Mouse (Mus musculus): Measurements from ENCODE around the gene Spg11.
"Not testable (repeated sequence)": the region's sequence is repeated elsewhere in the genome, so short reads cannot be mapped to it uniquely, and the experiment has no call there.

Spg11 gene

DNA sequence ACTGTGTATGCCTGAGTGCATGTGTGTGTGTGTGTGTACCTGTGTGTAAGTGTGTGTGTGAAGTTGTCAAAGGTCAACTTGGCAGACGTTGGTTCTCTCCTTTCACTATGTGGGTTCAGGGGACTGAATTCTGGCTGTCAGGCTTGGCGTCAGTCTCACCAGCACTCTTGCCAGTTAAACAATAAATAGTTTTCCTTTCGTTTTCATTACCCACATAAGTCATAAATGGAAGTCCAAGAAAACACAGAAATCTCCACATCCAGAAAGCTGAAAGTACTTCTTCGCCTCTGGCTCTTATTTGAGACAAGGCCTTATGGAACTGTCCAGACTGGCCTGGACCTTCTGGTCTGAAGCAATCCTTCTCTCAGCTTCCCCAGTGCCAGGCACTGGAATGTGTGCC lies 27.6 kb upstream of the Spg11 start:
- DNase-seq (ENCODE audit: low read depth, low spot score): peak; percentile 68

DNA sequence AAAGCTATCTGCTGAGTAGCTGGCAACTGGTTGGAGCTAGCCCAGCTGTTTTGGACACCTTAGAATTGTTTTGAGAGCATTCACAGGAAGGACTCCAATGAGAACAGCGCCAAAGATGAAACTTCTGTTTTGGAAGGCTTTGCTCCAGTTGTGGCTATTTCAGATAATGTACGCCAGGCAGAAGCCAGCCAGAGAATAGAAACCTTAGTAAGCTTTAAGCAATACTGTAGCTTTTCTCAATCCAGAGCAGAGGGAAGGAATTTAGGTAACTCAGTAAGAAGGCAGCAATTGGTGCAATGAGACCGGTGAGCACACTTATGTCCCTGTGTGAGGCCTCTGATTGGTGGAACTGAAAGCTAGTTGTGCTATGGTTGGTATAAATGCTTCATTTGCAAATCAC lies 24.9 kb upstream of the Spg11 start:
- no peak for DNase-seq (ENCODE audit: low read depth, low spot score)

DNA sequence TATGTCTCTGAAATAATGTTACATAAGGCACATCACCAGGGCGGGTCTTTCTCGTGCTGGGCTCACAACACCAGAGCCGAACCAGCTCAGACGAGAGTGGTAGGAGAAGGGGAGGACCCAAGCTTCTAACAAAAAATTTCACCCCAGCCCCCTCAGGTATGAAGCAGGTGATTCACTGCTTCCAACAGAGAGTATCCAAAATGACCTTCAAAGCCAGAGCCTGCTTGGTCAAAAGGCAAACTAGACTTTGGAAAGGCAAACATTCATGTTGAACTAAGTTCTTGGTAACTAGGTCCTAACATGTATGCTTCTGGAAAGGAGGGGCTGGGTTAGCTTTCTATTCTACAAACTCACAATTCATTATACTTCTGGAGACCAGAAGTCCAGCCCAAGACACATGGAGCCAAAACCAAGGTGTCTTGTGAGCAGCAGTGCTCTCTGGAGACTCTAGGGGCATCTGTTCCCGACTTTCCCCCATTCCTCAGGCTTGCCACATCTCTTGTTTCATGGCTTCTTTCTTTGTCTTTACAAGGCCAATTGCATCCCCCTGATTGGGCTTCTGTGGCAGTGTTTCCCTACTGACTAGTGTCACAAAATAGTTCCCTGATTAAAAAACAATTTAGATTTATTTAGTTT lies 23.3 kb upstream of the Spg11 start:
- DNase-seq (ENCODE audit: low read depth, low spot score): no peak

DNA sequence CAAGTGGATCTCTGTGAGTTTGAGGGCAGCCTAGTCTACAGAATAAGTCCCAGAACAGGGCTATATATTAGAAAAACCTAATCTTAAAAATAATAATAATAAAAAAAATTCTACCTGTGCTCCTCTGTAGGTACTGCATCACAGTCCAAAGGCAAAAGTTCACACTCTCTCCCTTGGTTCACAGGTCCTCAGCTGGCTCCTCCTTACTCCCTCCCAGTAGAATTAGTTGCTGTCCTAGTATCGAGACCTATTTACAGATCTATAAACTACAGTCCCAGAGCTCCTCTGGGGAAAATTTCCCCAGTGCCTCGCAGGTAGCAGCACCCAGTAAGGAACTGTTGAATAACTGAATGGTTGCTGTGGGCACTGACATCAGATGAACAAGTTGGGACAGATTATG lies 22.6 kb upstream of the Spg11 start:
- no peak for DNase-seq (ENCODE audit: low read depth, low spot score)

DNA sequence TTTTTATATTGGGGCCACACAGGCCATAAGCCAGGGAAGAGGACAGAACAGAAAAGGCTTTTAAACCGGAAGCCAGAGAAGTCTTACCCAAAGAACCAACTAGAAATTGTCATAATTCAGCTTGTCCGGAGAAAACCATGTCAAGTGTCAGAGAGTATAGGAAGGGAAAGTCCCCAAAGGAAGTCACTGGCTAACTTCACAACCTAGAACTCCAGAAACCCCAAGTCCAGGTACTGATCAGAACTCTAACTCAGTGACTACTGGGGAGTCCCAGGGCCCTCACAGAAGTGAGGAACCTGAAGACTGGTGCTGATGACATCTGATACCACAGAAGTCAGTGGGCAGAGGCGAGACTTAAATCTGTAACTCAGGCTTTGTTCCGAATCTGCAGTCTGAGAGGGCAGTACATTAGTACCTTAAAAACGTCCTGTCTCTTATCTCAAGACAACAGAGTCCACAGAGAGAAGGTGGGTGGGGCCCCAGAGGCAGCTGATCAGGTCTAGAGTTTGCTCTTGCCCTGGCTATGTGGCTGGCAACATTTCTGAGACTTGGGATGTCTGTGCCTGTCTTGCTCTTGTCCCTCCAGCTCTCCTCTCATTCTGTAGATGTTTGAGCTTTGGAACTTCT lies 19.8 kb upstream of the Spg11 start:
- DNase-seq (ENCODE audit: low read depth, low spot score): no peak

DNA sequence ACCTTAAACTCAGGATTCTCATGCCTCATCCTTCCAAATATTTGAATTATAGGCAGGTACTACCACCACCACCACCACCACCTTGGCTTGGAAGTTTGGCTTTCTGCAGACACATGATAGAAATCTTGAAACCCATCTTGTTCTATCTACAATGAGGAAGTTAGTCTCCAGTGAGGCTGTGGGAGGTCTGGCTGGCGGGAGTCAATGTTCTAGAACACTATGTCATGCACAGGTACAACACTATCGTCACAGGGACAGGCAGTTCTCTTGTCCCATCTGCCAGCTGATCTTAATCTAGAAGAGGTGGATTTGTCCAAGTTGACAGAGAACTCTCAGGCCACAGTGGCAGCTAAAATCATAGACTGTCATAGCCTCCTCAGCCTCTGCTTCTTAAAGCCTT lies 14.4 kb upstream of the Spg11 start:
- DNase-seq (ENCODE audit: low read depth, low spot score): no peak

DNA sequence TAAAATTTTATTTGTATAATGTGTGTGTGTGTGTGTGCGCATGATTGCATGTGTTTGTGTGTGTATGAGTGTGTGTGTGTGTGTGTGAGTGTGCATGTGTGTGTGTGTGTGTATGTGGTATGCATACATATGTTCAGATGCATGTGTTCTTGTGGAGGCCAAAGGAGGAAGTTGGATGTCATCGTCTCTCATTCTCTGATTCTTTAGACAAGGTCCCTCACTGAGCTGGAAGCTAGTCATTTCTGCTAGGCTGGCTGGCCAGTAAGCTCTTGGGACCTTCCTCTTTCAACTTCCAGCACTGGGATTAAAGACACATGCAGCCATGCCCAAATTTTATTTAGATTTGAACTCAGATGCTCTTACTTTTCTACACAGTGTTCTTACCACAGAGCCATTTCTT lies 13.9 kb upstream of the Spg11 start:
- no peak for DNase-seq (ENCODE audit: low read depth, low spot score)

DNA sequence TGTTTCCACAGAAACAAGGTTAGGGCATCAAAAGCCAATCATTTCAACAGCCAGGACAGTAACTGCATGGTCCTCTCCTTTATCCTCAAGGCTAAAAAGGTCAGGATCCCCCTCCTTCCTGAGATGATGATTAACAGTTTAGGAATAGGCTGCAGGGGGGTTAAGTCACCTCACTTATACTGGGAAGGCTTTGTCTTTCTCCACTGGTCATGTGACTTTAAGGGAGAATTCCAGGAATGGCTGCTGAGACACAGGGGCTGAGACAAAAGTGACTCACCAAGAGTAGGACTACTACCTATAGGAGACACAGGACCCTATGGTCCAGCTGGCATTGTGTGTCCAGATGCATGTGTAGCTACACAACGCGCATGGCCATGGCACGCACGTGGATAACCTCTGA lies 9.4 kb upstream of the Spg11 start:
- DNase-seq (ENCODE audit: low read depth, low spot score): no peak

DNA sequence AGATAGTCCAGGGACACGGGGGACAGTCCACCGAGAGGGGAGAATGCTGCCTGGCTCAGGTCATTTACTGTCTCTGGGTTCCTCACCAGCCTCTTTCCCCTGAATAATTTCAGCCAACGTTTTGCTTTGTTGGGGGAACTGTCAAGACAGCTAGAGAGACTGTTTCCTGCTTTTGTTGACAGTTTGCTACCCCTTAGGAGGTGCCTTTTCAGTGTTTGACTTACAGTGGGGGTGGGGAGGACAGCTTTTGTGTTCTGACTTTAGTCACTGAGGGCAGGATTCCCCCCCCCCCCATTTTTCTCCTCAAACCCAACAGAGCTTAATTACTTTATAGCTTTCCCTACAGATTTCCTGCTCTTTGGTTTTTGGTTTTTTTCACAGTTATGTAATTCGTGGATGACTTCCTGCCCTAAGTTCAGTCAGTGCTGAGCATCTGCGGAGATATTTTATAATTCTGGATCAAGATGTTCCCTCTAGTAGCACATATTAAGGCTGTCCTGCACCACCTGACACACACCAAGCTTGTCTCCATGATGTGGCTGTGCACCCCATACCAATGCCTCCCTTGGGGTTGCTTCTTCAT lies 8.7 kb upstream of the Spg11 start:
- peak; percentile 24 for DNase-seq (ENCODE audit: low read depth, low spot score)

DNA sequence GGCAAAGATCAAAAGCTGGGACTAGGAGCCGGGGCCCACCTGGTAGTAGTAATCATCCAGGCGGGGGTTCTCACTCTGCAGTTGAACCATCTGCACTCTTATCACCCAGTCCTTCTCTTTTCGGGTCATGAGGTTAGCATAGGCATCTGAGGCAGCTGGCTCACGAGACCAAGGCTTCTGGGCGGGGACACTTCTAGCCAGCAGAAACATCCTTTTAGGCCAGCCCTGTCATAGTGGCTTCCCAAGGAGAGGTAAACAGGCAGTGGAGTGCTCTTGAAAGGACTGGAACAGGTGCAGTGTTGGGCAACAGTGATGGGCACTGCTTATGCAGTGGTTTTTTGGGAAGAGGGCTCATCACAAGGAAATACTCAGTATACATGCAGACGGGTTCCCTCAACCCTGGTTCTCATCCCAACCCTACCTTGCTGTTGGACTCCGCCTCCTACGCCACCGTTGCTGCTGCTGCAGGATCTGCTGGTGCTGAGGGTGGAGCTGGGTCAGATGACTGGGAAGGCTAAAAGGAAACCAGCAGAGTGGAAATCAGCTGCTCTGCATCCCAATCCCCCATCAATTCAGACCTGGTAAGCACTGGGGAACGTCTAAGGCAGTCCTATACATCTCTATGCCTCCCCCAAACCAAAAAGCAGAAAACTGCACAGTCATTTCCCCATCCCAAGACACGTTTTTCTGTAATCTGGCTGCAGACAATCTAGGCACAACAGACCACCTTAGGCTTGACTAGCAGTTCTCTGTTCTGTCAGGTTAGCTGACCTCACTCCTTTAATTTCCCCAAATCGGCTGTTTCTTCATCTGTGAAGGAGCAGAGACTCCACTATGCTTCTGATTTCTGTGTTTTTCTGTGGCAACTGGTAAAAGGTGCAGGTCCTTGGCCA lies 7.7 kb upstream of the Spg11 start:
- DNase-seq (ENCODE audit: low read depth, low spot score): peak; percentile 18

DNA sequence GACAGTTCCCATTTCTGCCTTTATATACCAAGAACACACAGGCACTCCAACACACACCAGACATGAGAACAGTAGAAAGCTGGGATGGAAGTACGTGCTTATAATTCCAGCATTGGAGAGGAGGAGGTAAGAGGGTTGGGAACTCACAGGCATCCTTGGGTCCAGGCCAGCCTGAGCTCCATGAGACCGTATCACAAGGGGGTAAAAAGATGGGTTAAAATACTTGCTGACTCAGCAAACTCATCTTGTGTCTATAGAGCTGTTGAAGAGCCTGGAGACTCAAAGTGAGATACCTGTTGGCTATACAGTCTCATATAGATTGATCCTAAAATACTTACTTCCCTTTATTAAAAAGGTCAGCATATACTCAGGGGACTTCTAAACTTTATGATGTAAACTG lies 1.3 kb downstream of the Spg11 start:
- no peak for DNase-seq (ENCODE audit: low read depth, low spot score)

DNA sequence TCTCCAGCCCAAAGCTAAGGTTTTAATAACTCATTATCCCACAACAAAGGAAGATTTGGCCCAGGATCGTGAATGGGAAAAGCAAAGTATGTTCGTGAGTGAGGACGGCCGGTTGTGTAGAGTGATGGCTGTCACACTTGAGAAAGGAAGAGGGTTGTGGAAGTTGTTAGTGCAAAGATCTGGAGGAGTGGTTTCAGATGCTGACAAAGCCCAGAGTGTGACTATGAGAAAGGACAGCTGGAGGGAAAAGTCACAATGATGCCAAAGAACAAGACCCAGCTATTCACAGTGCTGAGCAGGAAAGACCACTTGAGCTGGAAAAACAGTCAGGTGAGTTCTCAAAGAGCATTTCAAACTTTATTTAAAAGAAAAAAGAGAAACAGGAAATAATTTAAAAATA lies 8.5 kb downstream of the Spg11 start:
- DNase-seq (ENCODE audit: low read depth, low spot score): no peak

DNA sequence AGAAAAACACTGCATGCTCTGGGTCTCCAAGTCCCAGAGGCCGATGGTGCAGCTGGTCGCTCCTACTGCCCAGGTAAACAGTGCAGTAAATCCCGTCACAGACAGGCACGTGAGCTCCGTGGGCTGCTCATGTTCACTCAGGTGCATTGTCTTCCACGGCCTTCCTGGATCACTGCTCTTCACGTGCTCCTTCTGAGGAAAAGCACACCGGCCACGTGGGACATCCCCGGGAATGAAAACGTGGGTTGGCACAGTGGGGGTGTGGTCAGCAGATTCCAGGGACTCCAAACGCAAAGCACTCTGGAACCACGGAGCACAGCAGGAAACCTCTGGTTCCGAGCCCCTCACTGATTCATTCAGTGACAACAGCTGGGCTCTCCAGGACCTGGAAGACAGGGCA lies 10.1 kb downstream of the Spg11 start:
- no peak for DNase-seq (ENCODE audit: low read depth, low spot score)

DNA sequence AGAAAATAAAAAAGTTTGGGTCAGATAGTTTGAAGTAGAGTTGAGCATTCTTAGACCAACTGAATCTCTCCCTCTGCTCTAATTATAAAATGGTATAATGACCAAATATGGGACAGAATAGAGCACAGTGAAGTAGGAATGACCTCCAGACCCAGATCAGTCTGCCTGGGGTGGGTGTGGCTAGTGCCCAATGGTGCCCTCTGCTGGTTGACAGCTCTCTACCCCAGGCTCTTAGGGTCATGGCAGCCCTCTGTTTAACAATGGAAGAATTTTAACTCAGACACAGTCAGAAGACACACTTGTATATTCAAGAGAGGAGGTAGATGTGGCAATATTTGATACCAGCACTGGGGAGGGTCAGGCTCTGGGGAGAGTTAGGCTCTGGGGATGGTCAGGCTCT lies 16.1 kb downstream of the Spg11 start:
- peak; percentile 43 for DNase-seq (ENCODE audit: low read depth, low spot score)

DNA sequence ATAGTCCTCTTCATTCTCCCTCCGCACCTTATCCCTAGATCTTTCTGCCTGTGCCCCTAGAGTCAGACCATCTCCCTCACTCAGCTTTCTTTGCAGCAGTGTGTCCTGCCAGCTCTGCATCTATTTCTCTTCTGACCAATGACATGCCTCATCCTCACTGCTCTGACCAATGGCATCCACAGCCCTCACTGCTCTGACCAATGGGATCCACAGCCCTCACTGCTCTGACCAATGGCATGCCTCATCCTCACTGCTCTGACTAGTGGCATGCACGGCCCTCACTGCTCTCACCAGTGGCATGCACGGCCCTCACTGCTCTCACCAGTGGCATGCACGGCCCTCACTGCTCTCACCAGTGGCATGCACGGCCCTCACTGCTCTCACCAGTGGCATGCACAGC lies 20.5 kb downstream of the Spg11 start:
- not testable (repeated sequence) for DNase-seq (ENCODE audit: low read depth, low spot score)

DNA sequence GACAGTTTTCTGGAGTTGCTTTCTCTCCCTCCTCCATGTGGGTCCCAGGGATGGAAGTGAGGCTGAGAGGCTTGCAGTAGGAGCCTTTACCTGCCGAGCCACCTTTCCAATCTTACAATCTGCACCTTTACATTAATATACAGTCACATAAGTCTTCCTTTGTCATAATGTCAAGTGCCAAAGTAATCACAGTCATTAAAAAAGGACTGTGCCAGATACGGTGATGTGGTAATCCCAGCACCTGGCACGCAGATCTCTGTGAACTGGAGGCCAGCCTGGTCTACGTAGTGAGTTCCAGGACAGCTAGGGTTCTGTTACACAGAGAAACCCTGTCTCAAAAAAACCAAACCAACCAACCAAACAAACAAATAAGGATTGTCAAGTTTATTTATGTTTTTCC lies 24.3 kb downstream of the Spg11 start:
- no peak for DNase-seq (ENCODE audit: low read depth, low spot score)

DNA sequence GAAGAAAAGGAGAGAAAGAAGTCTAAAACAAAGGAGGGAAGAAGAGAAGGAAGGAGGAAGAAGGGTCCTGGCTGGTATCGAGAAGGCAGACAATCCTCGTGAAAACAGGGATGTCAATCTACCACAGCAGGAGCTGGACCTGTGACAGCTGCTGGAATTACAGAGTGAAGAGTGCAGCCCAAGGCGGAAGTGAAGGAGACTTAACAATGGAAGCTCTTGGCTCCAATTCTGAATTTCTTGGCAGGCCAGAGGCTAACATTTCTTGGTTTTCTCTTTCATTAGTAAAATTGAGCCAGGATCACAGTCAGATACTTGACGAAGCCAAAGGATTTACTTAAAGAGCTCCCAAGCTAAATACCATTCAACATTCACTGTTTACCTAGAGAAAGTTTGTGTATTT lies 31.7 kb downstream of the Spg11 start:
- no peak for DNase-seq (ENCODE audit: low read depth, low spot score)

DNA sequence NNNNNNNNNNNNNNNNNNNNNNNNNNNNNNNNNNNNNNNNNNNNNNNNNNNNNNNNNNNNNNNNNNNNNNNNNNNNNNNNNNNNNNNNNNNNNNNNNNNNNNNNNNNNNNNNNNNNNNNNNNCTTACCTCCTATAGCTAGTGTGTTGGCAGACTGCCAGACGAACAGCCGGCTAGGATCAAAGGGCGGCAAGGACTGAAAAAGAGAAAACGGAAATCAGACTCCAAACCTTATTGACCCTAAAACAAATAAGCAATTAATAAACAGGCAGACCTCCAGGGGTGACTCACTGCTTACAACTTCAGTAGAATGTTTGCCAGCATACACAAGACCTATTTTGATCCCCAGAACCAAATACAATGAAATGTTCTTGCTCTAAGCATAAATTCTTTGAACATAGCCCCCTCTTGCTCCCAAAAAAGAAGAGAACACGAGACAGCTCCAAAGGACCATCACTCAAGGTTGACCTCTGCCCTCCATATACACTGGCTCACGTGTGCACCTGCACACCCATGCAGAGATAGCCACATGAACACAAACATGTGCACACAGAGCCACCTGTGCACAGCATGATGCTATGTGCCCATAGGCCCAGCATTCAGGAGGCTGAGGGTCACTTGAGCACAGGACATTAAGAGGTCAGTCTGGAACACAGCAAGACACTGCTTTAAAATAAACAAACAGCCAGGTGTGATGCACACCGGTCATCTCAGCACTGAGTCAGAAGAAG lies 36.3 kb downstream of the Spg11 start:
- DNase-seq (ENCODE audit: low read depth, low spot score): no peak

DNA sequence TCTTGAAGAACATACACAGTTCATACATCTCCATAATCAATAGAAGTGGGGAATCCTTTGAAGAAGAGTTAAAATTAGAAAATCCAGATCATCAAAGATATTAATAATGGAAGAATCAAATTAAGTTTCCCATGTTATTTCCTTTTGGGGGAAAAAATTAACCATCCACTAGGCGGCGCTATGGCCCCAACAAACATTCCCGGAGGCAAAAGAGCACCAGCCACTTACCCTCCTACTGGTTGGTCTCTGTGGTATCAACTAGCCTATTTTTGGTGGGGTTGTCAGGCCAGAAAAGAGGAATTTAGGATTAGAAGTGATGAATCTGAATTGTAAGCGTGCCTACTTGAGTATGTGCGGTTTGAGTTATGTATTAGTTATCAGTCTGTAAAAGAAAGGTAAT lies 48.3 kb downstream of the Spg11 start:
- DNase-seq (ENCODE audit: low read depth, low spot score): peak; percentile 64

DNA sequence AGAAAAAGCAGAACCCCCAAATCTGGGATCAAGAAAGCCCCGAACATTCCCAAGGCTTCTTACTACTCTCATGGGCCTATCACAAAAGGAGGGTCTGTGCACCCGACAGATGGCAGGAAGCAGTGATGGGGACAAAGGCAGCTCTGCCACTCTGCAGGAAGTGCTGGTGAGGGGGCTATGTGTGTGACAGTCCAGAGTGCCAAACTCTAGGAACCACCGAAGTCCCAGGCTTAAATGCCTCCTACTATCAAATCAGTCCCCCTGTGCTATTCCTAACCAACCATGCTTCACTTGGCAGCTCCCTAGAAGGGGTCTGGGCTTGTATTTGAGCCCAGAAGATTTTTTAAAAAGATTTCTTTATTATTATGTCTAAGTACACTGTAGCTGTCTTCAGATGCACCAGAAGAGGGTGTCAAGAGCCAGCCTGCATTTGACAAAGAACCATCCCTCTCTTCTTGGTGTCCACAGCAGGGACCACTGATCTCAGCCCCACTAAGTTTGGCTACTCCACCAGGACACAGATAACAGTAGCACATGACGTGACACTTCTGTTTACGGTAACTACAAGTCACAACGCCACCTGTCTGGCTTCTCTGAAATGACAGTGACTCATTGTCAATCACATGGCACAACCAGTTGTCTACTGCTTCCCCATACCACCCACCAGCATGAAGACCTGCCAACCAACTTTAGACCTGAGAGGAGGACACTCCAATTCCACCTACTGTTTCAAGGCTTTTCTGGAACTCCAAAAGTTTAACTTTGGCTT lies 48.9 kb downstream of the Spg11 start:
- peak; percentile 26 for DNase-seq (ENCODE audit: low read depth, low spot score)

DNA sequence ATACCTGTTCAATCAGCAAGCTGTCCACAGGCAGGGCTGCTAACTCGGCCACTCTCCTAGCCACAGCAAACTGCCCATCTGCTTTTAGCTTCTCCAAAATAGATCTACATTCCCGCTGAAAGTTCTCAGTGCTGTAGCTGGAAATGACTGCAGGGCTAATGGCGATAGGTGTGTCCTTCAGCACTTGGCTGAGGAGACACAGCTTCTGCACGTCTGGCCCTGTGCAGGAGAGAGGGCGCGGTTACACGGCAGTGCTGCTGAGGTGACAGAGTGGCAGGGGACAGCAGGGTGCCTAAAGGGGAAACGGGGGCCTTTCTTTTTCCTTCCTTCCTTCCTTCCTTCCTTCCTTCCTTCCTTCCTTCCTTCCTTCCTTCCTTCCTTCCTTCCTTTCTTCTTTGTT lies 51.9 kb downstream of the Spg11 start:
- no peak for DNase-seq (ENCODE audit: low read depth, low spot score)

Measured in CD4-positive helper T cell, adult 2 months (primary cell).